Mouse (Mus musculus) lung, postnatal 0 days (tissue): Measurements from ENCODE around the gene Slfn8.

ENCODE experiments used
- CTCF ChIP-seq: IDR thresholded peaks from 2 replicates; pipeline ENCODE4 v1.5.1; 2016; ENCODE audit warnings: antibody characterized with exemption, mild to moderate bottlenecking
- EP300 ChIP-seq: IDR thresholded peaks from 2 replicates; pipeline ENCODE4 v1.6.1; 2016; ENCODE audit warnings: antibody characterized with exemption, mild to moderate bottlenecking, control low read depth

DNA sequence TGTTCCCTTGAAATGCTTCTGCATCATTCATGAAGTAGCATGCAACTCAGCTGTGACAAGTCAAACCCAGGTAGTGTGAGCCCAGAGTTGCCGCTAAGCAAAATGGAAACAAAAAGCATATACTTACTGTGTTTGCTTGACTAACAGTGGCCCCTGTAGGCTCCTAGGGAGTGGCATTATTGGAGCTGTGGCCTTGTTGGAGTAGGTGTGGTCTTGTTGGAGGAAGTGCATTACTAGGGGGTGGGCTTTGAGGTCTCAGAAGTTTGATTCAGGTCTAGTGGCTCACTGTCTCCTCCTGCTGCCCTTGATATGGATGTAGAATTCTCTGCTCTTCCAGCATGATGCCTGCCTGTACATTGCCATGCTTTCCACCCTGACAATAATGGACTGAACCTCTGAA lies 19.7 kb upstream of the Slfn8 start:
- TF ChIP-seq CTCF (peak; percentile 44), EP300 (no peak)
